Mouse (Mus musculus) liver, embryonic 14.5 days (tissue): ENCODE data around the gene Pym1.

Source experiments
- CTCF ChIP-seq: IDR thresholded peaks from 2 replicates; pipeline ENCODE4 v1.5.1; 2016; ENCODE audit warnings: antibody characterized with exemption, low read depth, control low read depth
- EP300 ChIP-seq: IDR thresholded peaks from 2 replicates; pipeline ENCODE4 v1.6.1; 2016; ENCODE audit warnings: antibody characterized with exemption, low read depth

DNA sequence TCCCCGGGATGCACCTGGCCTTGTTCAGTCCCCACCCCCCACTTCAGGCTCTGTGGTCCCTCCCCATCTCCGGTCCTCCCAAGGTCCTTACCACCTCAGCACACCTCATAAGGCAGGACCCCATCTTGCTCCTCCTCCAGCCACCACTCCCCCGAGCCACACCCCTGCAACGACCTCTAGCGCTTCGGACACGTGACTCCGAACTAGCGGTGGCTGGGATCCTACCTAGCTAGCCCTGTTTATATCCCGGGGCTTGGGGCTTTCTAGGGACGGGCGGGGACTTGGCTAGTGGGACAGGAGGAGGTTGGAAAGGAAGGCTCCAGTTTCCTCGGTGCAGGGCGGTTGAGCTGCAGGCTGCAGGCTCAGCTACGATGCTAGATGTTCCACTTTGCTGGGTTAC is 10.3 kb upstream of the Pym1 start:
- TF ChIP-seq CTCF (no peak), EP300 (no peak)
